Mouse (Mus musculus) embryonic facial prominence, embryonic 11.5 days (tissue): ENCODE results near the gene Lonrf2. TPM values are rescaled to one million over a fixed set of nuclear protein-coding genes. Genes with fewer than 3 reads are reported as not detected.

ENCODE experiments used
- ATAC-seq: fragments of 200-750 bp; cut with Nextera tagmentation; replicated peaks from 2 replicates; pipeline ENCODE4 v1.8.0; 2017; ENCODE audit warnings: low read depth; ENCODE audit not compliant: insufficient number of reproducible peaks, low FRiP score, low TSS enrichment
- DNase-seq: peaks from one replicate; pipeline ENCODE4 v3.0.0-alpha.2; 2015; ENCODE audit warnings: low spot score
- H3K27ac ChIP-seq: fragments of 300-500 bp; sonication (generic); replicated peaks from 2 replicates; pipeline ENCODE4 v1.5.1; 2014; ENCODE audit warnings: mild to moderate bottlenecking, low read depth, low read length, control low read depth
- H3K27me3 ChIP-seq: fragments of 300-500 bp; sonication (generic); 2 replicates; pipeline ENCODE4 v1.6.1; 2014; ENCODE audit warnings: mild to moderate bottlenecking, low read length, moderate library complexity, mixed read lengths; ENCODE audit not compliant: control insufficient read depth, insufficient read depth
- H3K36me3 ChIP-seq: fragments of 300-500 bp; sonication (generic); replicated peaks from 2 replicates; pipeline ENCODE4 v1.6.1; 2014; ENCODE audit warnings: low read depth, mild to moderate bottlenecking, low read length, moderate library complexity, mixed read lengths; ENCODE audit not compliant: control insufficient read depth, insufficient read depth
- H3K4me1 ChIP-seq: fragments of 300-500 bp; sonication (generic); 2 replicates; pipeline ENCODE4 v1.6.1; 2014; ENCODE audit warnings: low read length, mixed read lengths; ENCODE audit not compliant: control insufficient read depth, insufficient read depth
- H3K4me2 ChIP-seq: fragments of 300-500 bp; sonication (generic); 2 replicates; pipeline ENCODE4 v1.6.1; 2014; ENCODE audit warnings: low read depth, mild to moderate bottlenecking, control low read depth, low read length, moderate library complexity
- H3K4me3 ChIP-seq: fragments of 300-500 bp; sonication (generic); 2 replicates; pipeline ENCODE4 v1.5.1; 2014; ENCODE audit warnings: low read depth, low read length, control low read depth
- H3K9ac ChIP-seq: fragments of 300-500 bp; sonication (generic); replicated peaks from 2 replicates; pipeline ENCODE4 v1.6.1; 2014; ENCODE audit warnings: mild to moderate bottlenecking, control low read depth, low read length
- H3K9me3 ChIP-seq: fragments of 300-500 bp; sonication (generic); replicated peaks from 2 replicates; pipeline ENCODE4 v1.6.1; 2016; ENCODE audit warnings: mild to moderate bottlenecking, low read length, inconsistent platforms, mixed read lengths; ENCODE audit not compliant: control insufficient read depth
- WGBS: fragments of 180-500 bp; shearing (Covaris S2); extraction: QIAGEN DNeasy Blood & Tissue Kit; methylation state at CpG from one replicate; pipeline ENCODE4 v1.1.7; 2014; 5-methylcytosine and 5-hydroxymethylcytosine counted together
- polyA plus RNA-seq: library from polyadenylated mRNA; unstranded; fragments of >200 nt; fragmentation: Nextera tagmentation; extraction: Ambion mirVana; gene quantifications from 2 replicates; pipeline ENCODE4 v1.2.1, GENCODE M21; 2014

Lonrf2 gene
- polyA plus RNA-seq, 1 experiment from 2014 or later, result 2.0 TPM

DNA sequence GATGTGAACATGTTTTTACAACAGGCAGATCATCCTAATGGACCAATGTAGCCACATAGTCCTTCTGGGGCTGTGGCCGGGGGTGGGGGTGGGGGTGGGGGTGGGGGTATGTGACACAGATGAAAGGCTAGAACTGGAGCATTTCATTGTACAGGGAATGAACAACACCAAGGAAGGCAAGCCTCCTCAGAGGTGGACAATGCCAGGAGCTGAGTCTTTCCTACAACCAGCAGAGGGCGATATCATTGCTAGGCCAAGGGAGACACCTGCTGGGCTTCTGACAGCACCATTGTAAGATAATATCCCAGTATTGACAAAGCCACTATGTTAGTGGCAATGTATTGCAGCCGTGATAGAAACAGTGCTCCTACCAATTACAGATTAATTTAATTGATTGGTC is 37.2 kb downstream of the Lonrf2 start:
- no peak overlapping the region for H3K4me3 ChIP-seq
- no peaks in the 10 kb centered on the region for H3K9me3 ChIP-seq
- peak; percentile 70 for DNase-seq
- no peaks in the 10 kb centered on the region for H3K36me3 ChIP-seq
- H3K9ac ChIP-seq, result no peak overlapping the region
- no peak overlapping the region for H3K27ac ChIP-seq
- ATAC-seq, result no peak
- H3K4me1 ChIP-seq, result no peaks in the 10 kb centered on the region
- 46% methylated on average over 3 of the region's 3 CpGs for WGBS
- H3K4me2 ChIP-seq, result no peak overlapping the region
- no peaks in the 10 kb centered on the region for H3K27me3 ChIP-seq

DNA sequence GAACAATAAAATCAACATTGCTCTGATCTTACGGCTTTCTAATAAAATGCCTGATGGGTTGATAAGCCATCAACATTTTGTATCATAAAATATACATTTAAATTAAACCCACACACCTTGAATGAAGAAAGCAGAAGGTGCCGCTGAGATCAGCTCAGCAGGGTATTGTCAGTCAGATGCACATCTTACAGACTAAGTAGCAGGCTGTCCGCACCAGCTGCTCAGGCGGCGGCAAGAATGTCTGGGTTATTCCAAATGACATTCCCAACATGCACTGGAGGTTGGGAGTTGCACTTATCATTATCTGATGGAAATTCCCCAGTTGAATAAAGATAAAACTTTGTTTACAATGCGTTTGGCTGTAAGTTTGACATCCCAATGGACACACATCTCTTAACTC is 39.6 kb downstream of the Lonrf2 start:
- ATAC-seq (no peak), DNase-seq (no peak)
- Histone ChIP-seq H3K9ac (no peak overlapping the region), H3K9me3 (no peaks in the 10 kb centered on the region), H3K36me3 (no peaks in the 10 kb centered on the region), H3K4me3 (no peak overlapping the region), H3K4me2 (no peak overlapping the region), H3K4me1 (no peaks in the 10 kb centered on the region), H3K27ac (no peak overlapping the region), H3K27me3 (no peaks in the 10 kb centered on the region)
- WGBS, result 74% methylated on average over 6 of the region's 6 CpGs

DNA sequence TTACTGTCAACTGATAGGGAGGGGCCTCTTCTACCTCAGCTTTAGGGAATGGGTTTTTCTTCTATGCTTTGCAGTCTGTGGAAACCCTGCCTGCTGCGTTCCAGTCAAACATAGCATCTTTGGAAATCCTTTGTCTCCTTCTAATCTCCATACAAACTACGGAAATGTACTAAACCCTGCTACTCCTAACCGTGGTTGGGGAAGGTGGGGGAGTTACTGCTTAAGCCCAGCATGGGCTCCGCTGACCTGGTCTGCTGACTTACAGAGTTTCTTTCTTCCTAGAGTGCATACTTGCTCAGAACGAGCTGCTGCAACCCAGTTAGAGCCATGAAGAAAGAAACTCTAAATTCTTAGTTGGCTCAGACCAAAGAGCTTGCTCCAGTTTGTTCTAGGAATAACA is 41.0 kb downstream of the Lonrf2 start:
- no peak overlapping the region for H3K9ac ChIP-seq
- H3K4me3 ChIP-seq, result no peak overlapping the region
- no peaks in the 10 kb centered on the region for H3K27me3 ChIP-seq
- H3K27ac ChIP-seq, result no peak overlapping the region
- H3K9me3 ChIP-seq, result no peaks in the 10 kb centered on the region
- DNase-seq (no peak), ATAC-seq (no peak)
- no peaks in the 10 kb centered on the region for H3K36me3 ChIP-seq
- H3K4me2 ChIP-seq, result no peak overlapping the region
- no peaks in the 10 kb centered on the region for H3K4me1 ChIP-seq
- 67% methylated on average over 5 of the region's 5 CpGs for WGBS

DNA sequence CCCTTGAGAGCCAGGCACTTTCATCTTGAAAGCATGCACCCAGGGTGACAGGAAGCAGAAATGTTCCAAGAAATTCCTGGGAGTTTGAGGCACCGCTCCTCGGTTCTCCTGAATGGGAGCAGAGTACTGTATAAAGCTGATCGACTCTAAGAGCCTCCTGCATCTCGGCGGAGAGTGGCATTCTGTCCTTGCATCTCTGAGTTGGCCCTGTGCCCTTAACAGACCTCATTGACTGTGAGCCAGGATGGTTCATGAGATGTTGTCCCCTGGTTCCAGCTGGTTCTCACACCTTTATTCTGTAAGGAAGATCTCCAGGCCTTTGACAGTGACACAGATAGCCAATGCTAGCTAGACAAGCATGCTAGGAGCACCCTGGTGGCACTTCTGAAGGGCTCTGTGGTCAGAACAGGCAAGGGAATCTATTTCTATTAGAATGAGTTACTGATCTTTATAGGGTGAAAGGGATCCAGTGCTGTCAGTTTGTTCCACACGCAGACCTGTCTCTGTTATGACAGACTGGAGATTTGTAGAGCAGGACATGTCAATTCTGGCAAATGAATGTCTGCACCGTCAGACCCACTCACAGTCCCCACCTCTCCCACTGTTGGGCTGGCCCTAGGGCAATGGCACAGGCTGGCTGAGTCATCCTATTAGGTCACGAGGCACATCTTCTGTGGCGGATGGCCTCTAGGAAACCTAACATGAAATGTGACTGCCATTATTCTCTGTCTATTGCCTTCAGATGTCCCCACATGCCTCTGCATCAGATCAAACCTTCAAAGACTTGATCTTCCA is 45.3 kb downstream of the Lonrf2 start:
- Histone ChIP-seq H3K9me3 (no peaks in the 10 kb centered on the region), H3K4me2 (no peak overlapping the region), H3K27ac (no peak overlapping the region), H3K4me1 (no peaks in the 10 kb centered on the region), H3K4me3 (no peak overlapping the region), H3K9ac (no peak overlapping the region), H3K27me3 (no peaks in the 10 kb centered on the region), H3K36me3 (no peaks in the 10 kb centered on the region)
- WGBS, result 89% methylated on average over 9 of the region's 9 CpGs
- ATAC-seq (no peak), DNase-seq (no peak)

DNA sequence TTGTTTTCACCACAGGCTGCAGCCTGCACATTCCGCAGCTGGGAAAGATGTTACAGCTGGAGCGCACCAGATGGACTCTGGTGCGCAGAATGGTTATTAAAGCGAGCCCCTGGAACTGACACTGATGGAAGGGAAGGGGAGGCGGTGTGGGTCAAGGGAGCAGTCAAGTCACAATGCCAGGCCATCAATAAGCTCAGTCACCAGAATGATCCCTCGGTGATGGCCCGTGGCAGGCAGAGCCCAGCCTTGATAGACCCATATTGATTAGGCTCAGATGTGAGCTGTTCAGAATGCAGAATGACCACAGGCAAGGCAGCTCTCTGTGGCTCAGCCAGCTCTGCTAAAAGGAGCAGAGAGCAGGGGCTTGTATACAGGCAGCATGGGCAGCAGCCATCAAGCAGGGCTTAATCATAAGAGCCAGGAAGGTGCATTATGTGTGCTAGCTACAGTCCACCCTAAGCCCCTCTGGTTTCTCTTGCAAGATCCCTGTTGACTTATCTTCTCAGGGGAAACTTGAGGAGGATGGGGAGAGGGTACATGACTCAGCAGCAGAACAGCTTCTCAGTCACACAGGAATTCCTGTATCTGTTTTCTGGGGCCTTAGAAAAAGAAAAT is 46.4 kb downstream of the Lonrf2 start:
- Histone ChIP-seq H3K27me3 (no peaks in the 10 kb centered on the region), H3K4me3 (no peak overlapping the region), H3K4me2 (no peak overlapping the region), H3K9me3 (no peaks in the 10 kb centered on the region), H3K4me1 (no peaks in the 10 kb centered on the region), H3K36me3 (no peaks in the 10 kb centered on the region), H3K9ac (no peak overlapping the region), H3K27ac (no peak overlapping the region)
- 44% methylated on average over 7 of the region's 7 CpGs for WGBS
- peak; percentile 58; the same call in 1 of the 2 replicates for ATAC-seq
- peak; percentile 9 for DNase-seq

DNA sequence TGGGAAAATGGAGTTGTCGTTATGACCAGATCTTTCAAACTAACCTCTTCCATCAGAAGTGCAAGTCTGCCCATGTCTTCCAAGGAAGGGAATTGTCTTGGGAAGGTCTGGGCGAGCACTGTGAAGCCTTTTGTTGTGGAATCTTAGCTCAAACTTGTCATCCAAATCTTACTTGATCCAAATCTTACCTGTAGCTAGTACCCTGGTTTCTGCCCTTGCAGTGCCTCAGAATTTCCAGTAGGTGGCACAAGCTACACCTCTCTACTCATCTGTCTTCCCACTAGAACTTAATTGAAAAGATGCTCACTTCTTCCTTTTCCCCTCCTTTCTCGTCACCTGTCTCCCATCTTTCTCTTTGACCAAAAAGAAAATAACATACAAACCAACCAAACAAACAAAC is 47.6 kb downstream of the Lonrf2 start:
- 61% methylated on average over 3 of the region's 3 CpGs for WGBS
- Histone ChIP-seq H3K27ac (no peak overlapping the region), H3K4me3 (no peak overlapping the region), H3K36me3 (no peaks in the 10 kb centered on the region), H3K9me3 (no peaks in the 10 kb centered on the region), H3K27me3 (no peaks in the 10 kb centered on the region), H3K4me1 (no peaks in the 10 kb centered on the region), H3K4me2 (no peak overlapping the region), H3K9ac (no peak overlapping the region)
- ATAC-seq (no peak), DNase-seq (peak; percentile 42)

DNA sequence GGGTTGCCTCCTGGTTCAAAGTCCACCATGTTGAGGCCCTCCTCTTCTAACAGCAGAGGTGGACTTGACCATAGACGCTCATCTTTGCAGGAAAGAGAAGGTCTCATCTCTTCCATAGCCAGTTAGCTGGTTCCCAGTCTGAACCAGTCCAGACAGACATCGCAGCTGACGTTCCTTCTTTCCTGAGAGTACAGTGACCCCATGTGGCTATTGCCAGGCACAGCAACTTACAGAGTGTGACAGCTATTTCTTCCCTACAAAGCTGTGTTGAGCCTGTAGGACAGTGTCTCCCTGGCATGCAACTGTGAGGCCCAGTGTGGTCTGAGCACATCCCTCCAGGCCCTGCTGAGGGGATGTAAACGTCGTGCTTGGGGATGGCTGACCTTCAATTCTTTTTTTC is 49.1 kb downstream of the Lonrf2 start:
- H3K27me3 ChIP-seq, result no peaks in the 10 kb centered on the region
- no peaks in the 10 kb centered on the region for H3K9me3 ChIP-seq
- no peak overlapping the region for H3K27ac ChIP-seq
- no peak overlapping the region for H3K4me3 ChIP-seq
- 4% methylated on average over 5 of the region's 5 CpGs for WGBS
- no peak overlapping the region for H3K4me2 ChIP-seq
- H3K36me3 ChIP-seq, result no peaks in the 10 kb centered on the region
- no peak overlapping the region for H3K9ac ChIP-seq
- DNase-seq (peak; percentile 84), ATAC-seq (no peak)
- no peaks in the 10 kb centered on the region for H3K4me1 ChIP-seq

DNA sequence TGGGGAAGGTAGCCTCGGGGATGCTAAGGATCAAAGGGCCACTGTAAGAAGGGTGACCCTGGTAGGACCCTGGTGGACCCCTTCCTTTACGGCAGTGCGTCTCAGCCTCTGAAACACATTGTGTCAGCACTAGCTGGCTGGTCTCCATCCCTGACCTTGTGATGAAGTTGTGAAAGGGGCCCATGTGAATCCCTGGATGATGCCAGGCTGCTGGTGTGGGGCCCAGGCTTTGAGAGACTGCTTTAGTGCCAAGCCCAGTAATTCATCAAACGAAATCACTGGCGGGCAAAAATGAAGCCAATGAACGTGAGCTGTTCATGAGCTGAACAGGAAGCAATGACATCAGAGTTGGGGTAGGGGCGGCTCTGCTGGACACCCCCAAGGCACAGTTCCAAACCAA is 50.2 kb downstream of the Lonrf2 start:
- no peaks in the 10 kb centered on the region for H3K27me3 ChIP-seq
- H3K4me3 ChIP-seq, result no peak overlapping the region
- H3K9me3 ChIP-seq, result no peaks in the 10 kb centered on the region
- H3K9ac ChIP-seq, result no peak overlapping the region
- H3K27ac ChIP-seq, result no peak overlapping the region
- ATAC-seq (no peak), DNase-seq (no peak)
- 68% methylated on average over 7 of the region's 7 CpGs for WGBS
- no peak overlapping the region for H3K4me2 ChIP-seq
- no peaks in the 10 kb centered on the region for H3K36me3 ChIP-seq
- no peaks in the 10 kb centered on the region for H3K4me1 ChIP-seq
